Mouse (Mus musculus) limb, embryonic 14.5 days (tissue): ENCODE measurements around the gene Mfsd4b3. TPM values are rescaled to one million over a fixed set of nuclear protein-coding genes. Genes with fewer than 3 reads are reported as not detected.
"Not testable (repeated sequence)": the region's sequence is repeated elsewhere in the genome, so short reads cannot be mapped to it uniquely, and the experiment has no call there.

Experiments used
- ATAC-seq: fragments of 200-750 bp; cut with Nextera tagmentation; 2 replicates; pipeline ENCODE4 v1.8.0; 2017; ENCODE audit warnings: low read depth, moderate number of reproducible peaks, moderate TSS enrichment; ENCODE audit not compliant: low FRiP score
- DNase-seq: peaks from one replicate; pipeline ENCODE4 v3.0.0-alpha.2; 2015; ENCODE audit warnings: low spot score
- H3K27ac ChIP-seq: fragments of 300-500 bp; sonication (generic); replicated peaks from 2 replicates; pipeline ENCODE4 v1.5.1; 2014; ENCODE audit warnings: low read depth, mild to moderate bottlenecking, low read length, moderate library complexity, mixed read lengths
- H3K27me3 ChIP-seq: fragments of 300-500 bp; sonication (generic); 2 replicates; pipeline ENCODE4 v1.6.1; 2014; ENCODE audit warnings: low read length, mixed read lengths; ENCODE audit not compliant: control insufficient read depth, insufficient read depth
- H3K36me3 ChIP-seq: fragments of 300-500 bp; sonication (generic); 2 replicates; pipeline ENCODE4 v1.6.1; 2014; ENCODE audit warnings: mild to moderate bottlenecking, low read length, moderate library complexity, mixed read lengths; ENCODE audit not compliant: control insufficient read depth, insufficient read depth
- H3K4me1 ChIP-seq: fragments of 300-500 bp; sonication (generic); 2 replicates; pipeline ENCODE4 v1.6.1; 2014; ENCODE audit warnings: antibody characterized with exemption, low read length, mixed read lengths; ENCODE audit not compliant: control insufficient read depth, insufficient read depth
- H3K4me2 ChIP-seq: fragments of 300-500 bp; sonication (generic); replicated peaks from 2 replicates; pipeline ENCODE4 v1.6.1; 2014; ENCODE audit warnings: low read depth, mild to moderate bottlenecking, low read length, moderate library complexity; ENCODE audit not compliant: severe bottlenecking
- H3K4me3 ChIP-seq: fragments of 300-500 bp; sonication (generic); replicated peaks from 2 replicates; pipeline ENCODE4 v1.5.1; 2014; ENCODE audit warnings: low read length
- H3K9ac ChIP-seq: fragments of 300-500 bp; sonication (generic); 2 replicates; pipeline ENCODE4 v1.6.1; 2014; ENCODE audit warnings: mild to moderate bottlenecking, low read depth, low read length, moderate library complexity; ENCODE audit not compliant: severe bottlenecking
- H3K9me3 ChIP-seq: fragments of 300-500 bp; sonication (generic); 2 replicates; pipeline ENCODE4 v1.6.1; 2016; ENCODE audit warnings: low read length; ENCODE audit not compliant: control insufficient read depth
- POLR2A ChIP-seq: fragments of 200-500 bp; IDR thresholded peaks from 2 replicates; pipeline ENCODE4 v1.8.0; 2012; ENCODE audit warnings: inconsistent platforms, mild to moderate bottlenecking, moderate library complexity, borderline replicate concordance; ENCODE audit not compliant: insufficient read depth, insufficient read length; ENCODE audit errors: extremely low read depth
- WGBS: fragments of 180-500 bp; shearing (Covaris S2); extraction: QIAGEN DNeasy Blood & Tissue Kit; methylation state at CpG from one replicate; pipeline ENCODE4 v1.1.7; 2014; 5-methylcytosine and 5-hydroxymethylcytosine counted together
- polyA plus RNA-seq, 2 experiments: library from polyadenylated mRNA; depleted of rRNA in 1 of 2; stranded (reverse) in 1 of 2; unstranded in 1 of 2; fragments of >200 nt; fragmentation: Nextera tagmentation in 1 of 2; extraction: Ambion mirVana in 1 of 2; gene quantifications; 2 replicates each; pipeline versions ENCODE4 v1.2.1 to v1.2.3; 2012 to 2014

The Mfsd4b3 gene
- polyA plus RNA-seq, 2 experiments = 0.44 to 0.48 TPM

- Histone ChIP-seq H3K36me3 (no peaks in the 10 kb centered on the region), H3K4me1 (peaks cover 7% of the 10 kb centered on the region; the same call in 1 of the 2 replicates), H3K9me3 (no peaks in the 10 kb centered on the region), H3K27ac (no peak overlapping the region), H3K4me3 (no peak overlapping the region), H3K9ac (no peak overlapping the region), H3K4me2 (no peak overlapping the region), H3K27me3 (no peaks in the 10 kb centered on the region)
- 59% methylated on average over 2 of the region's 2 CpGs for WGBS
- TF ChIP-seq POLR2A = no peak
- DNase-seq = no peak
- ATAC-seq = no peak
Measured at GRCm38 (mm10) chr10:39956340-39956878, 3.5 kb downstream of the Mfsd4b3 start.

- ATAC-seq (no peak), DNase-seq (peak; percentile 65)
- no peak for TF ChIP-seq POLR2A
- 73% methylated on average over 2 of the region's 2 CpGs for WGBS
- Histone ChIP-seq H3K9ac (no peak overlapping the region), H3K4me1 (peaks cover 7% of the 10 kb centered on the region; the same call in 1 of the 2 replicates), H3K4me3 (no peak overlapping the region), H3K36me3 (no peaks in the 10 kb centered on the region), H3K27me3 (no peaks in the 10 kb centered on the region), H3K27ac (no peak overlapping the region), H3K4me2 (no peak overlapping the region), H3K9me3 (no peaks in the 10 kb centered on the region)
Measured at GRCm38 (mm10) chr10:39955163-39955562, 4.8 kb downstream of the Mfsd4b3 start.

DNA sequence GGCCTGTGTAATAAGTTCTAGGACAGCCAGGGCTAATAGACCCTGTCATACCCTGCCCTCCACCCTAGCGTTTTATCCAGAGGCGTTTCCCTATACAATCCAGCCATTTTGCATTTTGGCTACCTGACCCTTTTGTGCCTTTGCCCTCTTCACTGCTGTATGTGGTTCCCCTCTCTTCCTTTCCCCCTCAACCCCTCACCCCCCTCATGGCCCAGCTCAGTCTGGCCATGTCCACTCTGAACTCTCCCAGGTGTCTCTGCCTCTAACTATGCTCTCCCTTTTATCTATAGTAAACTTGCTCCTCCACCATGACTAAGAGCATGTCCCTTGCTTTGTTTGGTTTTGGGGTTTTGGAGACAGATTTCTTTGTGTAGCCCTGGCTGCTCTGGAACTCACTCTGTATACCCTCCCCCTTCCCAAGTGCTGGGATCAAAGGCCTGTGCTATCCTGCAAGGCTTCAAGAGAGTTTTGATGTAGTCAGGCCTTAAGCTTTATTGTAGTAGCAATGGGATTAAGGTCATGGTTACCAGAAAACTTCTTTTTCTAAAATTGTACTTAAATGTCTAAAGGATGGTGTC is 10.5 kb downstream of the Mfsd4b3 start:
- 92% methylated on average over 2 of the region's 2 CpGs for WGBS
- no peak for ATAC-seq
- Histone ChIP-seq H3K9me3 (no peaks in the 10 kb centered on the region), H3K4me3 (no peak overlapping the region), H3K27ac (no peak overlapping the region), H3K9ac (no peak overlapping the region), H3K4me1 (no peaks in the 10 kb centered on the region), H3K36me3 (no peaks in the 10 kb centered on the region), H3K27me3 (no peaks in the 10 kb centered on the region), H3K4me2 (no peak overlapping the region)
- no peak for TF ChIP-seq POLR2A
- no peak for DNase-seq

- WGBS = 75% methylated on average over 3 of the region's 3 CpGs
- ATAC-seq, DNase-seq: not testable (repeated sequence)
Measured at GRCm38 (mm10) chr10:39947195-39947594, 12.8 kb downstream of the Mfsd4b3 start.

DNA sequence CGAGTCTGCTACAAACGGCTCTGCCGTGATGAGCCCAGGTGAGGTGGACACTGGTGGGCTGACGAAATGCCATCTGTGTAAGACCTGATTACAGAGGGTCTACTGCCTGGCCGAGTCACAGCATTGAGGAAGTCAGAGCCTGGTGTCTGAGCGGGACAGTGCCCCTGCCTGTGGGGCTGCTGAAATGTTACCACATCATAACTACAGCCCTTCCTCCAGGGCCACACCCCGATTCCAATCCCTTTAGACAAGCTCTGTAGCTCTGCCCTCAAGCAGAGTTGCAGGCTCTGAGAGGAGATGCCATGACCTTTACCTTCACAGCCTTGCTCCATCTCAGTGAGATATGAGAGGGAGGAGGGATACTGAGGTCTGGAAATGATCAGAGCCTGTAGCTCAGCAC is 23.4 kb downstream of the Mfsd4b3 start:
- Histone ChIP-seq H3K4me3 (no peak overlapping the region), H3K9me3 (no peaks in the 10 kb centered on the region)

More at GRCm38 (mm10) chr10:39947195-39947594, 12.8 kb downstream of the Mfsd4b3 start:
- H3K36me3 ChIP-seq, H3K9me3 ChIP-seq, H3K4me1 ChIP-seq, H3K27me3 ChIP-seq, H3K9ac ChIP-seq, H3K4me3 ChIP-seq, H3K27ac ChIP-seq, H3K4me2 ChIP-seq: not testable (repeated sequence)

More for the DNA sequence above, 23.4 kb downstream of the Mfsd4b3 start:
- Histone ChIP-seq H3K4me1 (no peaks in the 10 kb centered on the region), H3K27ac (no peak overlapping the region), H3K36me3 (no peaks in the 10 kb centered on the region), H3K9ac (no peak overlapping the region), H3K4me2 (no peak overlapping the region), H3K27me3 (no peaks in the 10 kb centered on the region)
- no peak for ATAC-seq
- 69% methylated on average over 7 of the region's 7 CpGs for WGBS
- no peak for DNase-seq
- TF ChIP-seq POLR2A = no peak
